Mouse (Mus musculus) kidney, postnatal 25 days (tissue): ENCODE data around the gene Atp13a3.
"Not testable (repeated sequence)": the region's sequence is repeated elsewhere in the genome, so short reads cannot be mapped to it uniquely, and the experiment has no call there.

Experiments
- DNase-seq, 2 experiments: peaks; one replicate each; pipeline ENCODE4 v3.0.0; 2021; ENCODE audit warnings: mixed read lengths in 2 of 2

Gene Atp13a3

GRCm38 (mm10) chr16:30412680-30413079, 6.9 kb upstream of the Atp13a3 start:
- peak; percentile 12 to 63 for DNase-seq

DNA sequence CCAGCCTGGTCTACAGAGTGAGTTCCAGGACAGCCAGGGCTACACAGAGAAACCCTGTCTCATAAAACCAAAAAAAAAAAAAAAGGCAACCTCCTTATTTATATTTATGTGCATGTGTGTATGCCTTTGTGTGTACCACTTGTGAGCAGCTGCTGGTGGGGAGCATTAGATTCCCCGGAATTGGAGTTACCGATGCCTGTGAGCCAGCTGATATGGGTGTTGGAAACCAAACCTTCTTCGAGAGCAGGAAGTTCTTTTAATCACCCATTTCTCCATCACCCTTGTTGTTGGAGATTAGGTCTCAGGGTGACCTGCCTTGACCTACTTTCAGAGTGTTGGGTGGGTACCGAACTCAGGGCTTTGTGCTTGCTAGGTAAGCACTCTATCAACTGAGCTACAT, 5.1 kb upstream of the Atp13a3 start:
- no peak for DNase-seq

GRCm38 (mm10) chr16:30407513-30407912, 1.7 kb upstream of the Atp13a3 start:
- DNase-seq: peak; percentile 55 to 66

- no peak for DNase-seq
Observed at GRCm38 (mm10) chr16:30403528-30403927, 2.2 kb downstream of the Atp13a3 start.

GRCm38 (mm10) chr16:30397127-30398057, 8.4 kb downstream of the Atp13a3 start:
- peak; percentile 57 to 82 for DNase-seq

DNA sequence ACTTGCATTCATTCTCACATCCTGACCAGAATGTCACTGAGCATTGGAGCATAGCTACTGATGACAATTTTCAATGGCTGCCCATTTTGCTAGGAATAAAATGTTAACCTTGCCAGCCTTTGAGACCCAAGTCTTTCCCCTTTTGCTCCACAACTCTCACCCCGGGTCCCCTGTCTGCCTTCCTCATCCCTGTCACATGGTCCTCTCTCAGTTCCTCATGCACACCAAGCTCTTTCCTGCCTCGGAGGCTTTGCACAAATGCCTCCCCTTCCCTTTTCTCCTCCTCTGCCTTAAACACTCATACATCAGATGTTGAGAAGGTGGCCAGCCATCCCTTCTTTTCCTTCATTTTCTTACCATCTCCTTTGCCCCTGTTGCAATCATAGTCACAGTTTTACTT, 10.6 kb downstream of the Atp13a3 start:
- DNase-seq: no peak

DNA sequence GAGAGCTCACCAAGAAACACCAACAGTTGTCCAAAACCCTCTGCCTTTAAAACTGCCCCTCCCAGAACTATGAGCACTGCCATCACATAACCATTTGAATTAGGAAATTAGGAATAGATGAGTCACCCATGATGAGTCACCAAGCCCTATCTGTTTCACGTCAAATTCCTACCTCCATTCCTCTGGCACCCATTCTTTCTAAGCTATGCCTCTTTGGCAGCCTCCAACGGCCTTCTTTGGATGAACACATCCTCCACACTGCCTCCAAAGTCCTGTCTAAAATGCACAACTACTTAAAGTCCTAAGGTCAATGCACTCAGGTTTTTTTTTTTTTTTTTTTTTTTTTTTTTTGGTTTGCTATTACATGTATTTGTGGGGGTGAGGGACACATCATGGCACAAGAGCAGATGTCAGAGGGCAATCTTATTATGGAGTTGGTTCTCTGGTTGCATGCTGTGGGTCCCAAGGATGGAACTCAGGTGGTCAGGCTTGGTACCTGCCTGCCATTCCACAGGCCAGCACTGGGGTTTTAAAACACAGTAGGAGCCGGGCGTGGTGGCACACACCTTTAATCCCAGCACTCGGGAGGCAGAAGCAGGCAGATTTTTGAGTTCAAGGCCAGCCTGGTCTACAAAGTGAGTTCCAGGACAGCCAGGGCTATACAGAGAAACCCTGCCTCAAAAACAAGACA, 15.0 kb downstream of the Atp13a3 start:
- peak; percentile 31 to 51 for DNase-seq

DNA sequence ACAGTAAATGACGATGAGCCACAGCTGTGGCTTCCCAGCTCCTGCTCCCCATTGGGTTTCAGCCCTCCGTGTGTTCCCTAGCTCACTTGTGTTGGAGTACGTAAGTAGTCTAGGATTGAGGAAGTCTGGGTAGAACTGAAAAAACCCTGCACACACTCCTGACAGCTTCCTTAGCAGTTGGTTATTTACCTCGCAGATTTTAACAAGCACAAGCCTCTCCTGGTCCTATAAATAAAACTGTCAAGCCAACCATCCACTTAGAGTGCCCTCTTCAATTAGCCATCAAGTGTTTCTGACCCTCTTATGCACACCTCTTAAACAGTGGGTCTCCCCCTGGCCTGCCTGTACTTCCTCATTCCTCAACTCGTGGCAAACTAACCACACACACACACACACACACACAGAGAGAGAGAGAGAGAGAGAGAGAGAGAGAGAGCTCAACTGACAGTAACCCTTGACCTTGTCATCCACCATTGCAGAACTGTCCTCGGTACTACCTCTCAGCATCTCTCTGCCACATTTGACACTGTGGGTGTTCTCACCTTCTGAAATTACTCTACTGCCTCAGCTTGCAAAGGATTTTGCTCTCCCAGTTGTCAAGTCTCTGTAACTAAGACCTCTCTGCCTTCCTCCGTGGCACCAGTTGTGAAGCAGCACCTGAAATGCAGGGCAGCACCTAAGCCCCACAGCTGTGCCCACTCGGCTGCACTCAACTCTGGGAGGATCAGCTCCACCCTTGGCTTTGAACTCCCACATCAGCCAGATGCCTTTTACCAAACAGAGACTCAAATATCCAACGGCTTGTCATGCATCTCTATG, 15.7 kb downstream of the Atp13a3 start:
- no peak for DNase-seq

DNA sequence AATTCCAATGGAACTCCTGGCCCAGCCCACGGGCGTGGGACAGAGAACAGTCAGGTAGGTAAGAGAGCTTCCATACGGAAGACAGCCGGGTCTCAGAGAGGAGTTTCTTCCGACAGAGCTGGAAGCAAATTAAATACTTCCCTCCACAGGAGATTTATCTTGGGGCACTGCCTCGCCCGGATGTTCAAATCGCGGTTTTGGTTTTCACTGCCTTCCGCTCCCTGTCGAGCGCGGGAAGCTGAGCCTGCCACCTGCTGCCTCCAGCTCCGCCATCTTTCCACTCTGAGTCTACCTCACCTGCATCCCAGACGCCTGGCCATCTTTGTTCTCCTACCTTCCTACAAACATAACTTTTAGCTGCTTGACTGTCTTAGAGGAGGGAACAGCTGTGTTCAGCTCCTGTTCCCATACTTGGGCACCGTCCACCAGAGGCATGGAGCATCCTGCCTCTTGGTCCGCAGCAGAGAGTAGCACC, 16.5 kb downstream of the Atp13a3 start:
- DNase-seq: peak; percentile 25 to 52

DNA sequence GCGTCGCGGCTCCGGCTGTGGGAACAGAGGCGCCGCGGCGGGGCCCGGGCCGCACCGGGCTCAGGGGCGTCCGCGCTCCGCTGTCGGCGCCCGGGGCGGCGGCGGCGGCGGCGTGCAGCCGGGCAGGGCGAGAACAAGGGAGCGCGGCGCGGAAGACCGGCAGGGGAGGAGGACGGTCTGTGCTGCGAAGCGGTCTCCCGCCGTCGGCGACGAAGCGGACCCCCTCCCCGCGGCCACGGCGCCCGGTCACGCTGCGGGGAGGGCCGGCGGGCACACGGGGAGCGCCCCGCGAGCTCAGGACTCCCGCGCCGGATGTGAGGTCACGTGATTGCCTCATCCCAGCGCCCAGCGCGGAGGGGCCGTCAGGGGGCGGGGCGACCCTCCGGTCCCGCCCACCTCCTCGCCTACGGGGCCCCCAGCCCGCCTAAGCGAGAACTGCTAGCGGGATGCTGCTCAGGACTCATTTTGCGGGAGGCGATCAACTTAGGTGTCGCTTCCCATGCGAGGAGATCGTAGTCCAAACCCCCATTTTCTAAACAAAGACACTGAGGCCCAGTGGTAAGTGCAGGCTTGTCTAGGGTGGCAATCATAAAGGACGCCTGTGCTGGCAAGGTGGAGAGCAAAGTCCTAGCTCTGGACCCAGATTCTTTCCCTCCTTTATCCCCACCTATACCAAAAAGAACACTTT, 17.1 kb downstream of the Atp13a3 start:
- DNase-seq: peak; percentile 91 to 95

DNA sequence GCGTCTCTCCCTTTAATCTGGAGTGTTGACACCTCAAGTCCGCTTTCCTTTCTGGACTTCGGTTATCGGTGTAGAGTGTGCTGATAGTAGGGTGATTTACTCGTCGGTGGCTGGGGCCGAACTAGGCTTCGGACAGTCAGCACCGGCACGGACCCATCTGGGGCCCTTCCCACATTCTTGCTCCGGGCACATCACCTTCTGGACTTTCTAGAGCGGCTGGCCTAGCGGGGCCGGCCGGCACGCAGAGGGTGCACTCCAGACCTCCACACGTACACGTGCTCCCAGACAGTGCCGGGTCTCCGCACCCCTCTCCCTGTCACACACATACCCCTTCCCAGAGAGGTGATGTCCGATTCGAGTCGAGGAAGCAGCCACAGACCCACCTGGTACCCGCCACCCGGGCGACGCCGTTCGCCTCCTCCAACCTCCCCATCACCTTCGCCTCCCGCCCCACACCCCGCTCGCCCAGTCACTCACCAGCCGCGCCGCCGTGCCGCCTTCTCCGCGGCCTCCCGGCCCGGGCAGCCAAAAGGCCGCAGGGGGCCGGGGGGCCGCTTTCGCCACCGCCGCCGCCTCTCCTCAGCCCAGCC, 17.8 kb downstream of the Atp13a3 start:
- DNase-seq: peak; percentile 25 to 70

GRCm38 (mm10) chr16:30386911-30387439, 18.8 kb downstream of the Atp13a3 start:
- no peak for DNase-seq

GRCm38 (mm10) chr16:30385531-30385930, 20.2 kb downstream of the Atp13a3 start:
- no peak for DNase-seq

GRCm38 (mm10) chr16:30376237-30376636, 29.5 kb downstream of the Atp13a3 start:
- DNase-seq: no peak

- no peak for DNase-seq
Observed at GRCm38 (mm10) chr16:30374927-30375326, 30.8 kb downstream of the Atp13a3 start.

- peak; percentile 39 to 79 for DNase-seq
Observed at GRCm38 (mm10) chr16:30374266-30374665, 31.5 kb downstream of the Atp13a3 start.

GRCm38 (mm10) chr16:30373286-30373685, 32.5 kb downstream of the Atp13a3 start:
- DNase-seq: not testable (repeated sequence)

- DNase-seq: no peak
Observed at GRCm38 (mm10) chr16:30367395-30367794, 38.4 kb downstream of the Atp13a3 start.

DNA sequence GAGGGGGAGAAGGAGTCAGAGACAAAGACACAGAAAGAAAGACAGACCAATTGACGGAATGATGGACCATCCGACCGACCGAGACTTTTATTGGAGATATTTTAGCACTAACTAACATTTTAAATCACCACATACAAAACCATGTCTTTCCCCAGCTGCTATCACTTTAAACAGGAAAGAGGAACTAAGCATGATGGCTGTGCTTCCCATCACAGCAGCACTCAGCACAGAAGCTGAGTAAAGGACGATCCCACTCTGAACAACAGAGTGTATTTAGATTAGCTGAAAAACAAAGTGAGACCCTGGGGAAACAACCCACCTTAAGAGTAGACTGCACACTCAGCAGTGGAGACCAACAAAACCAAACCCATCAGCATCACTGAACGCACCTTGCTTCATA, 41.2 kb downstream of the Atp13a3 start:
- DNase-seq: no peak

DNA sequence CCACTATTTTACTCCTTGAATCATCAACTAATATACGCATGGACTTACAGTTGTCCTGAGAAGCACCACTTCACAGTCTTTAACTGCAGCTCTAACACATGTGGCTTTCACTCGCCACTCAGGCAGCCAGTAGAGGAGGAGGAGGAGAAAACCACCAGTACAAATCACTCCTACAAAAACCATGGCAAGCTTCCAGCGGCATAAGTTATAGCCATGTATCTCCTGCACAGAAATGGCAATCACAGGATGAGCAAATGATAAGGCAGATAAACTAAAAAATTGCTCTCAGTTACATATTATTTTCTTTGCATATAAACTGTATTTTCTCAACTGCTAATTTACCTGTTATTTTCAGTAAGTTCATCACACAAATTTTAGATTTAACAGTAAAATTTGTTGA, 43.2 kb downstream of the Atp13a3 start:
- no peak for DNase-seq

- DNase-seq: not testable (repeated sequence)
Observed at GRCm38 (mm10) chr16:30353489-30353888, 52.3 kb downstream of the Atp13a3 start.

DNA sequence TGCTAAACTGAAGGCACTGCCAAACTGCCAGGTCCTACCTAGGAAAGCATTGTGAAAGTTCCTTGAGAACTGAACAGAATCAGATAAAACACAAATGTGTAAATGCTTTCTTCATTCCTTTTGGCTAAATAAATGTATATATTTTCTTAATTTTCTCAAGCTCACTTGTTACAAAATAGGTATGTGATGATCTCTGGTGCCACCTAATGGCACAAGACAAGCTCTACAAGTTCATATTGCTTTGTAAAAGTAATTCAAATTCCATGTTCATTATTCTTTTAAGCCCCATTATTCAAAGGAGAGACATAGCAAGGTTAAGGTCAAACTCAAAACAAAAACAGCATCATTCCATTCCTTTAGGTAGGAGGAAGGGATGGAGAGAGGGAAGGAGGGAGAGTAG, 91.5 kb downstream of the Atp13a3 start:
- DNase-seq: no peak
